Mouse (Mus musculus): ENCODE data around the gene Shbg. TPM values are rescaled to one million over a fixed set of nuclear protein-coding genes. Genes with fewer than 3 reads are reported as not detected.

Shbg gene
- 0.42 and 0.48 TPM in 2 replicates for polyA plus RNA-seq (2012; rRNA removed)

GRCm38 (mm10) chr11:69617805-69618204 is at the start of gene Shbg:
Shbg (minus strand) TSS chr11:69617905.
- DNase-seq, result no peak
- H3K27me3 ChIP-seq (replicated peaks; ENCODE audit: control insufficient read depth, insufficient read depth, low read length), result no peaks in the 10 kb centered on the region
- no peak within 1 kb of the TSS for H3K4me3 ChIP-seq (ENCODE audit: insufficient read depth, low read depth, low read length)
- no peaks in the 10 kb centered on the region for H3K36me3 ChIP-seq (ENCODE audit: control insufficient read depth, insufficient read depth, low read length)
- no peak for TF ChIP-seq POLR2A (IDR thresholded peaks at IDR 0.05; ENCODE audit: low read depth, low read length)
- no peak for TF ChIP-seq CTCF (conservative IDR thresholded peaks at IDR 0.05; ENCODE audit: insufficient read depth, insufficient read length, low read depth, low read length)
- no peak within 1 kb of the TSS for H3K27ac ChIP-seq (ENCODE audit: insufficient read depth, low read depth, low read length)
- H3K4me1 ChIP-seq (ENCODE audit: control insufficient read depth, insufficient read depth, low read length), result peaks cover 2% of the 10 kb centered on the region; the same call in 1 of the 2 replicates
- WGBS, result 49% methylated on average over 5 of the region's 5 CpGs

- DNase-seq, result no peak
- H3K4me3 ChIP-seq (ENCODE audit: insufficient read depth, low read depth, low read length), result no peak overlapping the region
- no peak for TF ChIP-seq POLR2A (IDR thresholded peaks at IDR 0.05; ENCODE audit: low read depth, low read length)
- no peak for TF ChIP-seq CTCF (conservative IDR thresholded peaks at IDR 0.05; ENCODE audit: insufficient read depth, insufficient read length, low read depth, low read length)
- peaks cover 8% of the 10 kb centered on the region; the same call in 1 of the 2 replicates for H3K4me1 ChIP-seq (ENCODE audit: control insufficient read depth, insufficient read depth, low read length)
- peaks cover 6% of the 10 kb centered on the region; the same call in 1 of the 2 replicates for H3K36me3 ChIP-seq (ENCODE audit: control insufficient read depth, insufficient read depth, low read length)
- WGBS, result 93% methylated on average over 3 of the region's 3 CpGs
- no peaks in the 10 kb centered on the region for H3K27me3 ChIP-seq (replicated peaks; ENCODE audit: control insufficient read depth, insufficient read depth, low read length)
- H3K27ac ChIP-seq (ENCODE audit: insufficient read depth, low read depth, low read length), result no peak overlapping the region
These were observed 48.9 kb upstream of the Shbg start for GRCm38 (mm10) chr11:69666665-69667005.

- peak; percentile 47 for DNase-seq
- Histone ChIP-seq H3K27me3 (replicated peaks; ENCODE audit: control insufficient read depth, insufficient read depth, low read length) (no peaks in the 10 kb centered on the region), H3K4me1 (ENCODE audit: control insufficient read depth, insufficient read depth, low read length) (peaks cover 11% of the 10 kb centered on the region; the same call in 1 of the 2 replicates), H3K36me3 (ENCODE audit: control insufficient read depth, insufficient read depth, low read length) (peaks cover 6% of the 10 kb centered on the region; the same call in 1 of the 2 replicates), H3K4me3 (ENCODE audit: insufficient read depth, low read depth, low read length) (no peak within 1 kb of the TSS), H3K27ac (ENCODE audit: insufficient read depth, low read depth, low read length) (no peak within 1 kb of the TSS)
- TF ChIP-seq POLR2A (IDR thresholded peaks at IDR 0.05; ENCODE audit: low read depth, low read length), result no peak
- no peak for TF ChIP-seq CTCF (conservative IDR thresholded peaks at IDR 0.05; ENCODE audit: insufficient read depth, insufficient read length, low read depth, low read length)
- WGBS, result 39% methylated on average over 7 of the region's 7 CpGs
These were observed 48.4 kb upstream of the Shbg start, which contains the start of gene Cd68 for GRCm38 (mm10) chr11:69665961-69666664. Cd68 (minus strand) TSS chr11:69666153.

GRCm38 (mm10) chr11:69665457-69665960 is 47.8 kb upstream of the Shbg start:
- Histone ChIP-seq H3K4me3 (ENCODE audit: insufficient read depth, low read depth, low read length) (no peak overlapping the region), H3K4me1 (ENCODE audit: control insufficient read depth, insufficient read depth, low read length) (peaks cover 8% of the 10 kb centered on the region; the same call in 1 of the 2 replicates), H3K36me3 (ENCODE audit: control insufficient read depth, insufficient read depth, low read length) (peaks cover 6% of the 10 kb centered on the region; the same call in 1 of the 2 replicates), H3K27ac (ENCODE audit: insufficient read depth, low read depth, low read length) (no peak overlapping the region), H3K27me3 (replicated peaks; ENCODE audit: control insufficient read depth, insufficient read depth, low read length) (no peaks in the 10 kb centered on the region)
- TF ChIP-seq POLR2A (IDR thresholded peaks at IDR 0.05; ENCODE audit: low read depth, low read length) (no peak), CTCF (conservative IDR thresholded peaks at IDR 0.05; ENCODE audit: insufficient read depth, insufficient read length, low read depth, low read length) (no peak)
- no peak for DNase-seq
- WGBS, result 70% methylated on average over 9 of the region's 9 CpGs

GRCm38 (mm10) chr11:69664841-69665240 is 47.1 kb upstream of the Shbg start:
- Histone ChIP-seq H3K27ac (ENCODE audit: insufficient read depth, low read depth, low read length) (no peak overlapping the region), H3K36me3 (ENCODE audit: control insufficient read depth, insufficient read depth, low read length) (peaks cover 6% of the 10 kb centered on the region; the same call in 1 of the 2 replicates), H3K4me1 (ENCODE audit: control insufficient read depth, insufficient read depth, low read length) (peaks cover 6% of the 10 kb centered on the region; the same call in 1 of the 2 replicates), H3K4me3 (ENCODE audit: insufficient read depth, low read depth, low read length) (no peak overlapping the region), H3K27me3 (replicated peaks; ENCODE audit: control insufficient read depth, insufficient read depth, low read length) (no peaks in the 10 kb centered on the region)
- 85% methylated on average over 7 of the region's 7 CpGs for WGBS
- DNase-seq, result no peak
- TF ChIP-seq CTCF (conservative IDR thresholded peaks at IDR 0.05; ENCODE audit: insufficient read depth, insufficient read length, low read depth, low read length), result no peak

- H3K27me3 ChIP-seq (replicated peaks; ENCODE audit: control insufficient read depth, insufficient read depth, low read length), result no peaks in the 10 kb centered on the region
- H3K4me3 ChIP-seq (ENCODE audit: insufficient read depth, low read depth, low read length), result no peak overlapping the region
- no peak for TF ChIP-seq POLR2A (IDR thresholded peaks at IDR 0.05; ENCODE audit: low read depth, low read length)
- TF ChIP-seq CTCF (conservative IDR thresholded peaks at IDR 0.05; ENCODE audit: insufficient read depth, insufficient read length, low read depth, low read length), result no peak
- H3K27ac ChIP-seq (ENCODE audit: insufficient read depth, low read depth, low read length), result no peak overlapping the region; the same call in 1 of the 2 replicates
- H3K4me1 ChIP-seq (ENCODE audit: control insufficient read depth, insufficient read depth, low read length), result peaks cover 6% of the 10 kb centered on the region; the same call in 1 of the 2 replicates
- peak; percentile 54 for DNase-seq
- H3K36me3 ChIP-seq (ENCODE audit: control insufficient read depth, insufficient read depth, low read length), result peaks cover 4% of the 10 kb centered on the region; the same call in 1 of the 2 replicates
- 67% methylated on average over 6 of the region's 6 CpGs for WGBS
These were observed 46.1 kb upstream of the Shbg start for GRCm38 (mm10) chr11:69663795-69664194.

DNA sequence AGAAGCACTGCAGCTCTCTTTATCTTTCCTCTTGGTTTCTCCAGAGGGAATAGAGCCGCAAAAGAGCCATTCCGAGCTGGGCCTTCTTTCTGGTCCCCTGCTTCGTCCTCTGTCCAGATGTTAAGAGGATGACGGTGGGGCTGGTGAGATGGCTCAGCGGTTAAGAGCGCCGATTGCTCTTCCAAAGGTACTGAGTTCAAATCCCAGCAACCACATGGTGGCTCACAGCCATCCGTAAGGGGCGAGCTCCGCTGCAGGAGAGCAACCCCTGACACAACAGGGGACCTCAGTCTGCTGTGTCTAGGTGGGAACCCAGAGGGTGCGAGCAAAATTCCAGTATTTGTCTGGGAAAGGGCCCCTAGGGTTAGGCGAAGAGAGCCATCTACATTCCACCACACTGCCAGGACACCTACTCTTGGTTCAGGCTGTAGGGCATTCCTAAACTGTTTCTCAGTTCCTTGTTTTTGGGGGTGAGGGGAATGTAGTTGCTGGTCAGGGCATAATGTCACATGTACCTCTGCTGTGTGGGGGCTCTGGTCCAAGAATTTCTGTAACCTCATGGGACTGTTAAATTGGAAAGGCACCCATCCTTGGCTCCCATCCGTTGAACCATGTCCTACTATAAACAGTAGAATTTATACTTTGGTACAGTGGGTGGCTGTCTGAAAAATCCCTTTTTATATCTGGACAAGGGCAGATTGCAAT is 45.4 kb upstream of the Shbg start:
- DNase-seq, result no peak
- H3K27ac ChIP-seq (ENCODE audit: insufficient read depth, low read depth, low read length), result peak overlapping the region; percentile 89
- peak overlapping the region; percentile 79 for H3K4me3 ChIP-seq (ENCODE audit: insufficient read depth, low read depth, low read length)
- H3K27me3 ChIP-seq (replicated peaks; ENCODE audit: control insufficient read depth, insufficient read depth, low read length), result no peaks in the 10 kb centered on the region
- peaks cover 6% of the 10 kb centered on the region; the same call in 1 of the 2 replicates for H3K4me1 ChIP-seq (ENCODE audit: control insufficient read depth, insufficient read depth, low read length)
- peaks cover 4% of the 10 kb centered on the region; the same call in 1 of the 2 replicates for H3K36me3 ChIP-seq (ENCODE audit: control insufficient read depth, insufficient read depth, low read length)
- no peak for TF ChIP-seq CTCF (conservative IDR thresholded peaks at IDR 0.05; ENCODE audit: insufficient read depth, insufficient read length, low read depth, low read length)
- TF ChIP-seq POLR2A (IDR thresholded peaks at IDR 0.05; ENCODE audit: low read depth, low read length), result no peak
- WGBS, result 70% methylated on average over 13 of the region's 13 CpGs
